Mouse (Mus musculus) limb, embryonic 14.5 days (tissue): ENCODE results near the gene Aunip. TPM values are rescaled to one million over a fixed set of nuclear protein-coding genes. Genes with fewer than 3 reads are reported as not detected.

ENCODE experiments used
- ATAC-seq: fragments of 200-750 bp; cut with Nextera tagmentation; 2 replicates; pipeline ENCODE4 v1.8.0; 2017; ENCODE audit warnings: low read depth, moderate number of reproducible peaks, moderate TSS enrichment; ENCODE audit not compliant: low FRiP score
- DNase-seq: peaks from one replicate; pipeline ENCODE4 v3.0.0-alpha.2; 2015; ENCODE audit warnings: low spot score
- H3K27ac ChIP-seq: fragments of 300-500 bp; sonication (generic); replicated peaks from 2 replicates; pipeline ENCODE4 v1.5.1; 2014; ENCODE audit warnings: low read depth, mild to moderate bottlenecking, low read length, moderate library complexity, mixed read lengths
- H3K27me3 ChIP-seq: fragments of 300-500 bp; sonication (generic); 2 replicates; pipeline ENCODE4 v1.6.1; 2014; ENCODE audit warnings: low read length, mixed read lengths; ENCODE audit not compliant: control insufficient read depth, insufficient read depth
- H3K36me3 ChIP-seq: fragments of 300-500 bp; sonication (generic); 2 replicates; pipeline ENCODE4 v1.6.1; 2014; ENCODE audit warnings: mild to moderate bottlenecking, low read length, moderate library complexity, mixed read lengths; ENCODE audit not compliant: control insufficient read depth, insufficient read depth
- H3K4me1 ChIP-seq: fragments of 300-500 bp; sonication (generic); 2 replicates; pipeline ENCODE4 v1.6.1; 2014; ENCODE audit warnings: antibody characterized with exemption, low read length, mixed read lengths; ENCODE audit not compliant: control insufficient read depth, insufficient read depth
- H3K4me2 ChIP-seq: fragments of 300-500 bp; sonication (generic); replicated peaks from 2 replicates; pipeline ENCODE4 v1.6.1; 2014; ENCODE audit warnings: low read depth, mild to moderate bottlenecking, low read length, moderate library complexity; ENCODE audit not compliant: severe bottlenecking
- H3K4me3 ChIP-seq: fragments of 300-500 bp; sonication (generic); replicated peaks from 2 replicates; pipeline ENCODE4 v1.5.1; 2014; ENCODE audit warnings: low read length
- H3K9ac ChIP-seq: fragments of 300-500 bp; sonication (generic); 2 replicates; pipeline ENCODE4 v1.6.1; 2014; ENCODE audit warnings: mild to moderate bottlenecking, low read depth, low read length, moderate library complexity; ENCODE audit not compliant: severe bottlenecking
- H3K9me3 ChIP-seq: fragments of 300-500 bp; sonication (generic); 2 replicates; pipeline ENCODE4 v1.6.1; 2016; ENCODE audit warnings: low read length; ENCODE audit not compliant: control insufficient read depth
- POLR2A ChIP-seq: fragments of 200-500 bp; IDR thresholded peaks from 2 replicates; pipeline ENCODE4 v1.8.0; 2012; ENCODE audit warnings: inconsistent platforms, mild to moderate bottlenecking, moderate library complexity, borderline replicate concordance; ENCODE audit not compliant: insufficient read depth, insufficient read length; ENCODE audit errors: extremely low read depth
- WGBS: fragments of 180-500 bp; shearing (Covaris S2); extraction: QIAGEN DNeasy Blood & Tissue Kit; methylation state at CpG from one replicate; pipeline ENCODE4 v1.1.7; 2014; 5-methylcytosine and 5-hydroxymethylcytosine counted together
- polyA plus RNA-seq, 2 experiments: library from polyadenylated mRNA; depleted of rRNA in 1 of 2; stranded (reverse) in 1 of 2; unstranded in 1 of 2; fragments of >200 nt; fragmentation: Nextera tagmentation in 1 of 2; extraction: Ambion mirVana in 1 of 2; gene quantifications; 2 replicates each; pipeline versions ENCODE4 v1.2.1 to v1.2.3; 2012 to 2014

Aunip gene
- polyA plus RNA-seq, 2 experiments = 3.5 to 10.3 TPM

- WGBS = 79% methylated on average over 4 of the region's 4 CpGs
- H3K27me3 ChIP-seq = no peaks in the 10 kb centered on the region
- H3K4me2 ChIP-seq = peak overlapping the region; percentile 90
- H3K9me3 ChIP-seq = no peaks in the 10 kb centered on the region
- ATAC-seq (no peak; the same call in 1 of the 2 replicates), DNase-seq (no peak)
- no peaks in the 10 kb centered on the region for H3K36me3 ChIP-seq
- TF ChIP-seq POLR2A = no peak
- no peak overlapping the region for H3K9ac ChIP-seq
- no peaks in the 10 kb centered on the region for H3K4me1 ChIP-seq
- peak overlapping the region; percentile 58; the same call in 1 of the 2 replicates for H3K4me3 ChIP-seq
- no peak overlapping the region for H3K27ac ChIP-seq
These were observed 403 bp upstream of the Aunip start for GRCm38 (mm10) chr4:134510396-134510795.

DNA sequence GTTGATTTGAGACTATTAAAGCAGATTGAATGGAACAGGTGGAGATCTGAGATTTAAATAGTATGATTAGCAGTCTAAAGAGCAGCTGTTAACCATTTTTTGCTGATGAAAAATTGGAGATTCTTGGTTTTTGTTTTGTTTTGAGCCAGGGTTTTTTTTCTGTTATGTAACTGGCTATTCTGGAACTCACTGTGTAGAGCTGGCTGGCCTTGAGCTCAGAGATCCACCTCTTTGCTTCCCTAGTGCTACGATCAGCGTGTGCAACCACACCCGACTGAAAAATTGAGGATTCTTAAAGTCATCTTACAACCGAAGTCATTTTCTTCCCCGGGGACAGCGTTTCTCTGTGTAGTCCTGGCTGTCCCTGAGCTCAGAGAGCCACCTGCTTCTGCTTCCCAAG is 931 bp downstream of the Aunip start:
- Histone ChIP-seq H3K4me1 (no peaks in the 10 kb centered on the region), H3K27me3 (no peaks in the 10 kb centered on the region), H3K4me3 (peak overlapping the region; percentile 58), H3K9me3 (no peaks in the 10 kb centered on the region), H3K36me3 (no peaks in the 10 kb centered on the region), H3K4me2 (peak overlapping the region; percentile 90), H3K27ac (no peak overlapping the region), H3K9ac (no peak overlapping the region)
- ATAC-seq (no peak), DNase-seq (no peak)
- WGBS = 72% methylated on average over 6 of the region's 6 CpGs
- TF ChIP-seq POLR2A = no peak

DNA sequence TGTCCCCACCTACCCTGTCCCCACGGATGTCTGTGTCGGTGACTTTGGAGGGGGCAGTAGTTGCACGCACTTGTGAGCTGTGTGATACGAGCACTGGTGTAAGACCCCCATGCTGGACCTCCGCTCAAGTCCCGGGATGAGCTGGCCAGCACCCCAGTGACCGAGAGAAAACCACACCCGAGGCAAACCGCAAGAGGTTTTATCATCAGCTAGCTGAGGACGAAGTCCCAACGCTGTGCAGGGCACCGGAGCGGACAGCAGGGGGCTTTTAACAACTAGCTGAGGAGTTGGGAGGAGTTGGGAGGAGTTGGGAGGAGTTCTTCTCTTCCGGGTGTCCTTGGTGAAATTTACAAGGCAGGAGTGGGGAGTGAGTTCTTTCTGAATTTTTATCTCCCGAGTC is 2.0 kb downstream of the Aunip start:
- 19% methylated on average over 14 of the region's 15 CpGs for WGBS
- no peaks in the 10 kb centered on the region for H3K36me3 ChIP-seq
- TF ChIP-seq POLR2A = no peak
- no peaks in the 10 kb centered on the region for H3K27me3 ChIP-seq
- peak; percentile 63 for DNase-seq
- 0 out of 2 replicates have a peak overlapping the region, but pooled peaks have one; percentile 4 for H3K4me3 ChIP-seq
- no peak overlapping the region for H3K9ac ChIP-seq
- no peak overlapping the region for H3K27ac ChIP-seq
- H3K9me3 ChIP-seq = no peaks in the 10 kb centered on the region
- H3K4me1 ChIP-seq = no peaks in the 10 kb centered on the region
- peak overlapping the region; percentile 27; the same call in 1 of the 2 replicates for H3K4me2 ChIP-seq
- no peak for ATAC-seq

DNA sequence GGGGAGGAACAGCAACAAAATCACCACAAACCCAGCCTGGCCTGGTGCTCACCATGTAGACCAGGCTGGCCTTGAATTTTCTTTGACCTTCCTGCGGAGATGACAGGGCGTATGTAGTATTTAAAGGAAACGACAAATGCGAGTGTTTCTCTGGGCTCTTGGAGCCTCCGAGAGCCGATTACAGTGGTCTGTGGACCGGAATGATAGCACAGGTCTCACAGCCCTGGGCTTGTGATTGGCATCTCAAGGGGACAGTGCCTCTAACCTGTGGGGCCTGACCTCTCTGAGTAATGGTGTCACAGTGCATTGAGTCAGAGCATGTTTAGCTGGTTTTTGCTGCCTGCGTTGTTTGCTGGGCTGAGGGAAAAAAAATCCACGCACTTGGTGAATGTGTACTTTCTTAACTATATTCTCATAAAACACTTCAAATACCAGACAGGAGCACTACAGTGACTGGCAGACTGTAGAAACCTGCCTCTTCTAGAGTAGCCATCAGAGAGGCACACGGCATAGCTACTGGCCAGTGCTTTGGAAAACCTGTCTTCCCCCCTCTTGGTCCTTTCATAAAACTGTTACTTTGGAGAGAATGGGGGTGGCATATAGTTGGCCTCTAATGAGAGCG is 3.6 kb downstream of the Aunip start:
- no peak overlapping the region for H3K4me2 ChIP-seq
- DNase-seq = no peak
- no peaks in the 10 kb centered on the region for H3K27me3 ChIP-seq
- H3K27ac ChIP-seq = no peak overlapping the region
- H3K4me1 ChIP-seq = no peaks in the 10 kb centered on the region
- ATAC-seq = no peak
- 88% methylated on average over 11 of the region's 11 CpGs for WGBS
- H3K36me3 ChIP-seq = no peaks in the 10 kb centered on the region
- H3K9me3 ChIP-seq = no peaks in the 10 kb centered on the region
- H3K9ac ChIP-seq = no peak overlapping the region
- TF ChIP-seq POLR2A = no peak
- no peak overlapping the region for H3K4me3 ChIP-seq

DNA sequence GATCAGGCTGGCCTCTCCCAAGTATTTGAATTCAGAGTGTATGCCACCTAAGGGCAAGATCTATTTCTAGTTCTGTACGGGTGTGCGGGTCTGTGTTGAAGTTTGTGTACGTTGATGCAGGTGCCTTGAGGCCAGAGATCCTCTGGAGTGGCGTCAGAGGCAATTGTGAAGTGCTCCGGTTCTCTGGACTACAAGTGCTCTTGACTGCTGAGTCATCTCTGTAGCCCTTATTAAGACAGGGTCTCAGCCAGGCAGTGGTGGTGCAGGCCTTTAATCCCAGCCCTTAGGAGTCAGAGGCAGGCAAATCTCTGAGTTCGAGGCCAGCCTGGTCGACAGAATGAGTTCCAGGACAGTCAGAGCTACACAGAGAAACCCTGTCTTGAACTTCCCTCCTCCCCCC is 4.8 kb downstream of the Aunip start:
- no peaks in the 10 kb centered on the region for H3K9me3 ChIP-seq
- no peak for DNase-seq
- no peak overlapping the region for H3K4me2 ChIP-seq
- ATAC-seq = no peak
- no peaks in the 10 kb centered on the region for H3K4me1 ChIP-seq
- H3K27me3 ChIP-seq = no peaks in the 10 kb centered on the region
- no peak for TF ChIP-seq POLR2A
- H3K27ac ChIP-seq = no peak overlapping the region
- no peak overlapping the region for H3K4me3 ChIP-seq
- H3K36me3 ChIP-seq = no peaks in the 10 kb centered on the region
- whole genome bisulfite sequencing = 76% methylated on average over 7 of the region's 7 CpGs
- no peak overlapping the region for H3K9ac ChIP-seq
